Mouse (Mus musculus) cerebellum, postnatal 14 days (tissue): ENCODE data around the gene Heatr3.
A peak's percentile ranks its signal among the peaks of the same experiment; 100 is the strongest.
"Not testable (repeated sequence)": the region's sequence is repeated elsewhere in the genome, so short reads cannot be mapped to it uniquely, and the experiment has no call there.

Experiments used
- DNase-seq, 2 experiments: peaks; one replicate each; pipeline ENCODE4 v3.0.0; 2021; ENCODE audit warnings: mixed read lengths in 2 of 2

Gene Heatr3

DNA sequence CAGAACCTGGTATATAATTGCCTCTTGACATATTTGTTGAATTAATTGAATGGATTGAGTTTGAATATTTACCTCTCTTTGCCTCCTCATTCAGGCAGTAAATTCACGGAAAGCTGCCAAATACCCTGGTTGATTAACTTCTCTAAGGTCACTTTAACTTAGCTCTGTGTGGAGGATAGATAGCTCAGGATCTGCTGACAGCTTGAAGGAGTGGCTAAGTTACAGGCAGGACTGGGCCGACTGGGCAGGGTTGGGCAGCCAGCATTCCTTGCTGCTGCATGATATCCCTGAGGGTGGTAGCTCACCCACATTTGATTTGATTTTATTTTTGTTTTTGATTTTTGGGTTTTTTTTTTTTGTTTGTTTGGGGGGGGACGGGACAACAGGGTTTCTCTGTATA is 59.7 kb downstream of the Heatr3 start:
- no peak for DNase-seq

DNA sequence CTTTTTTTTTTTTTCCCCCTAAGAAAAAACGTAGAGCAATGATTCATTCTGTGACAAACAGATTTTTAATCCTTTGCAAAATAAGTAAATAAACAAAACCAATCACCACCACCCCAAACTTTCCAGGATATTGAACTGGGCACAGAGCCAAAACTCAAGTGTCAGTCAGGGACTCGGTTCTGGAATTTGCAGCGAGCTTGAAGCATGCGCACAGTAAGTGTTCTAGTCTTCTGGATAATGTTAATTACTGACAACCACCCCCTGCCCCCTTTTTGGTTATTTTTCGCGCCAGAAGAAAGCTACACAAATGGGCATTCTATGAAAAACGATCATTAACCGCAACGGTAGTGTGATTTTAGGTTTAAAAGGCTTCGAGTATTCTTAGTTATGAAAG is 60.9 kb downstream of the Heatr3 start:
- DNase-seq: peak in 1 of 2 experiments; percentile 56

DNA sequence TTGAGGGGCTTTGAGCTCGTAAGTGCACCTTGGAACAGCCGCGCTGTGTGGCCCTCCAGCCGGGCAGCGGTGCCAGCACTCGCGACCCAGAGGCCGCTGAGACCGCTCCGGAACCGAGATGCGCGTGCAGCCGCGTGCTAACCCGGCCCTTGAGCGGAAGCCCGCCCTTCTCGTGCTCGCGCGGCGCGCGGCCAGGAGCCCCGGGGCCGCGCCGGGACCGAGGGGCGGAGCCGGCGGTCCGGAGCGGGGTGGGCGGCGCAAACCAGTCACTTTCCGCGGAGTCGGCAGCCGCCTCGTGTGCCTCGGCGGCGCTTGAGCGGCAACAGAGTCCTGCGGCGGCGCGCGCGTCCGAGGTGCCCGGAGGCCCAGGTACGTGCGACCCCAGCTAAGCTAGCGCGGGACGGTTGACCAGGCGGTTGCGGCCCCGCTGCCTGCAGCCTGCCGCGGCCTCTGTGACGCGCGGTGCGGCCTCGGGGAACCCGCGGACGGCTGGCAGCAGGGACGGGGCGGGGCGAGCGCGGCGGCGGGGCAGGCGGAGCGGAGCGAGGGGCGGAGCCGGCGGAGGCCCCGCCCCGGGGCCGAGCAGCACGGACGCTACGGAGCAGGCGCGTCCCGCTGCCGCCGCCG is 61.4 kb downstream of the Heatr3 start, which contains the start of gene Tent4b:
TSS of gene Tent4b (plus strand) at position 269 of the 627 bp plus-strand sequence.
- DNase-seq: peak; percentile 94 to 96

DNA sequence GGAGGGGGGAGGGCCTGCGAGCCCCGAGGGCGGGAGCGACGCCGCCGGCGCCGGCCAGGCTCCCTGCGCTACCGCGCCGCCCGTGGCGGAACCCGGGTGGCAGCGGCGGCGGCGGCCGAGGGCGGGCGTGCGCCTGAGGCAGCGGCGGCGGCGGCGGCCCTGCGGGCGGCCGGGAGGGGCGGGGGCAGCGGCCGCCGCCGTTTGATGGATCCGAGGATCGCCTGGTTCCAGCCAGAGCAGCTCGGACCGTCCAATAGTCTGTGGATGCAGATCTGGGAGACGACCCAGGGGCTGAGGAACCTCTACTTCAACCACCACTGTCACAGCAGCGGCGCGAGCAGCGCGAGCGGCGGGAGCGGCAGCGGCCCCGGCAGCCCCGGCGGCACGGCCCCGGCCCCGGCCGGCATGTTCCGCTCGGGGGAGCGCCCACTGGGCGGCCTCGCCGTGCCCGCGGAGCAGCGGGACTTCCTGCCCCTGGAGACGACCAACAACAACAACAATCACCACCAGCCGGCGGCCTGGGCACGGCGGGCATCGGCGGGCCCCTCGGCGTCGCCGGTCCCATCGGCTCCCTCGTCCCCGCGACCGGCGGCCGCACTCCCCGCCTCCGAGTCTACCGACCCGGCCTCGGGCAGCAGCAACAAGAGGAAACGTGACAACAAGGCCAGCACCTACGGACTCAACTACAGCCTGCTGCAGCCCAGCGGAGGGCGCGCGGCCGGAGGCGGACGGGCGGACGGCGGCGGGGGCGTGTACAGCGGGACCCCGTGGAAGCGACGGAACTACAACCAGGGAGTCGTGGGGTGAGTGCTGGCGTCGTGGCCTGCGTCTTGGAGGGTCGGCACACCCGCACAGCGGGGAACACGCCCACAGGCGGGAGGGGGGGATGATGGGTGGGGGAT is 62.3 kb downstream of the Heatr3 start:
- DNase-seq: peak in 1 of 2 experiments; percentile 46

DNA sequence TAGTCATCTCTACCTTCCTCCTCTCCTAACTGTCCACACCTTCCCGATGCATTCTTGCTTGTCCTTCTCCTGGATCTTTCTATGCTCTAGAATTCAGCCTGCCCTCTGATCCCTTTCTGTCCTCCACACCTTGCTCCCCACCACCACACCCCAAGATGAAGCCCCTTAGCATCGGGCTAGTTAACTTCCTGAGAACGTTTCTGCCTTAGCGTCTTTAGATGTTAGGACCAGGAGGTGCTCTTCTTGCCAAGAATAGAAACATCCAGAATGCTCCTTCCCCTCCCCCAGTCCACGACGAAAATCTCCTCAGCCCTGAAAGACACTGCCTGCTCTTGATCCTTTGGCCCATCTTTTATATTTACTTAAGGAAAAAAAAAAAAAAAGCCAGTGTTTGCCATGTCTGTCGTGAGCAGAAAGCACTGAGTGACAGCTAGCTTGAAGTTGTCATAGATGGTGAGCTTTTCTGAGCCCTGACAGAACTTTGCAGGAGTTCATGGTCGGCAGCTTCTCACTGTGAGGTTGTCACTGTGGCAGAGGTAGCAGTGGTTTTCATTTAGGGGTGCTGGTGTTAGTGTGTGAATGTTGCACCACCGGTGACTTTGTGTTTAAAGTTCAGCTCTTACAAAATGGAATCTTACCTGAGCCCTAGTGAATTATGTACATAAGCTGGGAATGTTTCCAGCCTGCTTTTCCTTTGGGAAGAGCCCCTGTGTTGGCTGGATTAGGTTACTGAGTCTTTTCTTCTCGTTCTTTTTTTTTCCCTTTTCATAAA is 63.3 kb downstream of the Heatr3 start:
- DNase-seq: peak; percentile 25 to 27

DNA sequence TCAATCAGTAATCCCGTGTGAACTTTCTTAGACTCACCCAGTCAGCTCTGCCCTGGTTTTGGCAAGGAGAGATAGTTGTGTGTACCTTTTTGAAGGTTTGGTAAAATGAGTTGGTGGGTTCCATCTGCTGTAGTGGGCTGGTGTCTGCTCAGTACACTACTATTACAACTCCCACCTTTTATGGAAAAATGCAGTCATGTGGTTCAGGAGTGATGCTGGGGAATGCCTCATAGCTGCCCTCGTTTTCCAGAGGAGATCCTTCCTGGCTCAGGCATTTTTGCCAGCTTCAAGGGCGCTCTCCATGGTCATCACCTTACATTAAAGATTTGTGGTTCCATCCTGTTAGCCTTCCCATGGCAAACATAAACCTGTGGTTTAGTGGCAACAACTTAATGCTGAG is 64.0 kb downstream of the Heatr3 start:
- DNase-seq: no peak

DNA sequence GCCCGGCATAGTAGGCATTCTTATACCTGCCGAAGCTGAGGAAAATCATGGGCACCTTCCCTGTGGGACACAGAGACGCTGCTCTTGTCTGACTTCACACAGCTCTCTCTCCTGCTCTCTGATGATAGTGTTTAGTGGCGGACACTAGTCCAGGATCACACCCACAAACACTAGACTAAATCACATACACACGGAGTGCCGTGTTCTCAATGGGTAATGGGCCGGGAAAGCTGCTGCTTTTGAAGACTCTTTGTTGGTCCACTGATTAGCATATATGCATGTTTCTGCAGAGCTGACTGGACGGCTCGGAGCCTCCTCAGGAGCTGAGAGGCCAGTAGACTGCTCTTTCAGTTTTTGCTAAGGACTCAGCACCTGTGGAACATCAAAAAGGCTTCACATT is 68.4 kb downstream of the Heatr3 start:
- no peak for DNase-seq

DNA sequence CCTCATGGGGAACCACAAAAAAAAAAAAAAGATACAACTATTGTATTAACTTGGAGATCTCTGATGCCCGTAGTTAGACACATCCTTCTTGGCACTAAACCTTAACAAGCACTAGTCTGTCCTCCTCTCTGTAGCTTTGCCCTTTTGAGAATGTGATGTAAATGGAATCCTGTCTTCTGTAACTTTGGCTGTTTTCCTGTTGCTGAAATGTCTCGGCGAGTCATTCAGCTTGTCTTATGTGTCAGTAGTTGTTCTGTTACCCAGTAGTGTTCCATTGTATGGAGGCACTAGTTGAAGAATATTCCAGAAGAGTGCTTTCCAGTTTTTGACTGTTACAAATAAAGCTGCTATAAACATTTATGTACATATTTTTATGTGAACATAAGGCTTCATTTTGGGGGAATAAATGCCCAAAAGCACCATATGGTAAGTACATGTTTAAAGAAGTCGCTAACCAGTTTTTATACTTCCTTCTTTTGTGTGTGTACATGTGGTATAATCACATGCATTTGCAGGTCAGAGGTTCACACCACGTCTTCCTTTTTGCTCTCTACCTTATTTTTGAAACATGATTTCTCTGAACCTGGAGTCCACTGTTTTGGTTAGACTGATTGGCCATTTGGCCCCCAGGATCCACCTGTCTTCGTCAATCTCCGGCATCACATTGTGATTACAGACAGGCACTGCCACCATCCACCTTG is 69.6 kb downstream of the Heatr3 start:
- no peak for DNase-seq

DNA sequence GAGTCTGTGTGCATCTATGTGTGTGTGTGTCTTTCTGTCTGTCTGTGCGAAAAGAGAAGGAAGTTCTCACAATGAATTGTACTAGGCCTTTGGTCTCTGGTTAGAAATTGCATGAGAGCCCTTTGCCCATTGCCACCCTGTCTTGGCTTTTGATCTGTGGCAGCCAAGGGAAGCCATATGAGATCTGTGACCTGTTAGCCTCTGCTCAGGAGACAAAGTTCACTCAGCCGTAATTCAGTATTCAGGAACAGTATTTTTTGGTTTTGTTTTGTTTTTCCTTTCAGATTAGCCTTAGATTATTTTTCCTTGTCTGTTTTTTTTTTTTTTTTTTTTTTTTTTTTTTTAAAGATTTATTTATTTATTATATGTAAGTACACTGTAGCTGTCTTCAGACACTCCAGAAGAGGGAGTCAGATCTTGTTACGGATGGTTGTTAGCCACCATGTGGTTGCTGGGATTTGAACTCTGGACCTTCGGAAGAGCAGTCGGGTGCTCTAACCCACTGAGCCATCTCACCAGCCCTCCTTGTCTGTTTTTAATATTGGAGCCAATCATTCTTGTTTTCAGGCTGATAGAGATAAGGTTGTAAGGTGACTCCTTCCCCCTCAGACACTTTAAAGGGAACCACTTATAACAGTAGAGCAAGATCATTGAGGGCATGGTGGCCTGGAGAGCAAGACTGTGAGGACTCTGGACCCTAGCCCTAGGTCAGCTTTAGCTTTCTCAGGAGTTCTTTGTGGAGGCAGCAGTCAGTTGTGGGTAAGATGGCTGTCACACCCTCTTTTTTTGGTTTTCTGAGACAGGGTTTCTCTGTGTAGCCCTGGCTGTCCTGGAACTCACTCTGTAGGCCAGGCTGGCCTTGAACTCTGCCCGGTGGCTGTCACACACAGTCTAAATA is 72.5 kb downstream of the Heatr3 start:
- DNase-seq: not testable (repeated sequence)

DNA sequence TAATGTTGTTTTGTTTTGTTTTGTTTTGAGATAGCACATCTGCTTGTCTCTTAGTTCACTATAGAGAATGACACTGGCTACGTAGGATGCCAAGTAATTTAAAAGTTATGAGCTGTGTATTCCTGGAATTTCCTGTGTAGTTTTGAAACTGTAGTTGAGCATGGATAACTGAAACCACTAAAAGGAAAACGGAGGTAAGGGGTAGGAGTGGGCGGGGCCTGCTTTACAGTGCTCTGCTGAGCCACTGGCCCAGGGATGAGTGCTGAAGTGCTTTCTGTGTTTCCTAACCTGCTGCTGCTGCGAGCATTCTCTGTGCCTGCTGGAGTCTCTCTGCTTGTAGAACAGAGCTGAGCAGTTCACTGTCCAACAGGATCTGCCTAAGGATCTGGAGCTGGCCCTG is 83.7 kb downstream of the Heatr3 start:
- no peak for DNase-seq
